Mouse (Mus musculus) myocyte (in vitro differentiated cells): ENCODE measurements around the gene Nhlrc3. TPM values are rescaled to one million over a fixed set of nuclear protein-coding genes. Genes with fewer than 3 reads are reported as not detected.

ENCODE experiments used
- H3K27me3 ChIP-seq: one replicate; pipeline ENCODE4 v1.6.1; 2011; ENCODE audit not compliant: control insufficient read depth, insufficient read depth, insufficient read length
- H3K36me3 ChIP-seq: one replicate; pipeline ENCODE4 v1.6.1; 2011; ENCODE audit not compliant: control insufficient read depth, insufficient read depth
- H3K4me2 ChIP-seq: one replicate; pipeline ENCODE4 v1.6.1; 2011; ENCODE audit warnings: low read depth, control low read depth
- H3K4me3 ChIP-seq: one replicate; pipeline ENCODE4 v1.5.1; 2011; ENCODE audit warnings: mild to moderate bottlenecking, control low read depth, moderate library complexity
- H3K79me2 ChIP-seq: one replicate; pipeline ENCODE4 v1.6.1; 2011; ENCODE audit not compliant: control insufficient read depth, insufficient read depth
- H3ac ChIP-seq: one replicate; pipeline ENCODE4 v1.6.1; 2011; ENCODE audit not compliant: control insufficient read depth, insufficient read length
- CEBPB ChIP-seq: IDR thresholded peaks from 2 replicates; pipeline ENCODE4 v1.6.1; 2011; ENCODE audit warnings: mild to moderate bottlenecking, moderate library complexity; ENCODE audit not compliant: poor library complexity, insufficient read depth, severe bottlenecking
- E2F4 ChIP-seq: IDR thresholded peaks from one replicate; pipeline ENCODE4 v1.6.1; 2011; ENCODE audit warnings: mild to moderate bottlenecking, control low read depth, moderate library complexity; ENCODE audit not compliant: insufficient read depth
- MAX ChIP-seq: IDR thresholded peaks from one replicate; pipeline ENCODE4 v1.6.1; 2011; ENCODE audit warnings: low read depth, mild to moderate bottlenecking, control low read depth
- MYOD1 ChIP-seq, 3 experiments: IDR thresholded peaks; one replicate each; pipeline ENCODE4 v1.6.1; 2011; ENCODE audit warnings: control low read depth in 2 of 3, low read depth in 2 of 3, mild to moderate bottlenecking in 2 of 3, moderate library complexity in 1 of 3; ENCODE audit not compliant: insufficient read length in 2 of 3, control insufficient read depth in 1 of 3
- MYOG ChIP-seq, 3 experiments: IDR thresholded peaks; one replicate each; pipeline ENCODE4 v1.6.1; 2011; ENCODE audit warnings: control low read depth in 2 of 3, low read depth in 2 of 3, mild to moderate bottlenecking in 2 of 3; ENCODE audit not compliant: insufficient read length in 2 of 3, control insufficient read depth in 1 of 3, insufficient read depth in 1 of 3
- POLR2A ChIP-seq: IDR thresholded peaks from one replicate; pipeline ENCODE4 v1.6.1; 2011; ENCODE audit warnings: low read depth, mild to moderate bottlenecking, control low read depth, moderate library complexity; ENCODE audit not compliant: insufficient read length
- POLR2AphosphoS2 ChIP-seq: IDR thresholded peaks from one replicate; pipeline ENCODE4 v1.6.1; 2011; ENCODE audit warnings: low read depth, control low read depth; ENCODE audit not compliant: insufficient read length
- REST ChIP-seq: IDR thresholded peaks from one replicate; pipeline ENCODE4 v1.6.1; 2011; ENCODE audit warnings: mild to moderate bottlenecking, control low read depth, moderate library complexity; ENCODE audit not compliant: insufficient read depth, insufficient read length
- SRF ChIP-seq: IDR thresholded peaks from one replicate; pipeline ENCODE4 v1.6.1; 2011; ENCODE audit warnings: low read depth; ENCODE audit not compliant: control insufficient read depth, insufficient read length
- TCF12 ChIP-seq: IDR thresholded peaks from one replicate; pipeline ENCODE4 v1.6.1; 2011; ENCODE audit warnings: mild to moderate bottlenecking, control low read depth; ENCODE audit not compliant: poor library complexity, insufficient read depth, severe bottlenecking
- TCF3 ChIP-seq: IDR thresholded peaks from one replicate; pipeline ENCODE4 v1.6.1; 2011; ENCODE audit warnings: low read depth, control low read depth; ENCODE audit not compliant: insufficient read length
- USF1 ChIP-seq: IDR thresholded peaks from one replicate; pipeline ENCODE4 v1.6.1; 2011; ENCODE audit warnings: low read depth, mild to moderate bottlenecking, control low read depth, moderate library complexity
- polyA plus RNA-seq: library from polyadenylated mRNA; unstranded; fragments of >200 nt; fragmentation: generic; extraction: Trizol; gene quantifications from one replicate; pipeline ENCODE4 v1.2.1, GENCODE M21; 2012; ENCODE audit warnings: missing spikeins

Gene Nhlrc3
- polyA plus RNA-seq, 1 experiment, result 3.7 TPM

DNA sequence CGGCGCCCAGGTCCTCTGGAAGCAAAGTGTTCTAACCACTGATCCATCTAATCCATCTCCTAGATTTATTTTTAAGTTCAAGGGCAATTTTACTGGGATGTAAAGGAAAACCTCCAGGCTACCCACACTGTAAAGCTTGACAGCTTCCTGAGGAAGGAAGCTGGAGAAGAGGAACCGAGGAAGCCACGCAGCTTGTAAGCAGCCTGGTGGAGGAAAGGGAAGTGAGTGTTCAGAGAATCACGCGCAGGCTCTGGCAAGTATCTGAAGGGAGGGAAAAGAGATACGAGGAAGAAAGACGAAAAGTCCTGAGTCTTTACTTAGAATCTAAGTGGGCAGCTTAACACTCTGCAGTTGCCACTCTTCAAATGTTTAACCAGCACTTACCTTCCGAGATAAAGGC is 3.0 kb downstream of the Nhlrc3 start:
- H3K79me2 ChIP-seq, result peaks cover 32% of the 10 kb centered on the region
- H3ac ChIP-seq, result no peak overlapping the region
- H3K36me3 ChIP-seq, result peaks cover 14% of the 10 kb centered on the region
- TF ChIP-seq POLR2AphosphoS2 (no peak), TCF12 (no peak), E2F4 (no peak), MYOG (IDR thresholded peaks at IDR 0.05; ENCODE audit: control insufficient read depth in 1 of 3, insufficient read depth in 1 of 3, insufficient read length in 2 of 3, low read depth in 2 of 3) (no peak), USF1 (no peak), SRF (no peak)
- no peak overlapping the region for H3K4me3 ChIP-seq
- H3K27me3 ChIP-seq, result no peaks in the 10 kb centered on the region
- H3K4me2 ChIP-seq, result no peak overlapping the region

DNA sequence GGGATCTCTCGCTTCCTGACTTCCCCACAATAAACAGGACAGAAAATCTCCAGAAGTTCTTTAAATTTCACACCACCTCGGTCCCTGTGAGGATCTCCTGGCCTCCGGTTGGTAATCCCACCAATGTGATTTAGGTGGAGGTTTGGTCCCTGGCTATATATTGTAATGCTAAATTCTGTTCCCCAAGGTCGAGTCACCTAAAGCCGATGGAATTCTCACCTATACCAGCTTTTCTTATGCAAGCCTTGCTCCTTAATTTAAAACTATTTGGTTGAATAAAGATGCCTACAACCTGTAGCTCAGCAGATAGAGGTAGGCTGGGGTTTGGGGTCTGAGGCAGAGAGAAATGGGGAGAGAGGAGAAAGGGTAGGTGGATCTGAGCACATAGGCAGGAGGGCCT is 5.4 kb downstream of the Nhlrc3 start:
- no peak overlapping the region for H3K4me3 ChIP-seq
- H3K4me2 ChIP-seq, result no peak overlapping the region
- H3K36me3 ChIP-seq, result peaks cover 29% of the 10 kb centered on the region
- no peak for TF ChIP-seq CEBPB
- no peak for TF ChIP-seq MYOG (IDR thresholded peaks at IDR 0.05; ENCODE audit: control insufficient read depth in 1 of 3, insufficient read depth in 1 of 3, insufficient read length in 2 of 3, low read depth in 2 of 3)
- TF ChIP-seq POLR2AphosphoS2, result no peak
- no peak for TF ChIP-seq TCF12
- TF ChIP-seq POLR2A, result no peak
- TF ChIP-seq MAX, result no peak
- TF ChIP-seq USF1, result no peak
- TF ChIP-seq REST, result no peak
- no peak for TF ChIP-seq SRF
- no peak for TF ChIP-seq MYOD1 (IDR thresholded peaks at IDR 0.05; ENCODE audit: control insufficient read depth in 1 of 3, insufficient read length in 2 of 3, low read depth in 2 of 3)
- TF ChIP-seq TCF3, result no peak
- no peak for TF ChIP-seq E2F4
- no peaks in the 10 kb centered on the region for H3K27me3 ChIP-seq
- no peak overlapping the region for H3ac ChIP-seq
- H3K79me2 ChIP-seq, result peaks cover 14% of the 10 kb centered on the region

DNA sequence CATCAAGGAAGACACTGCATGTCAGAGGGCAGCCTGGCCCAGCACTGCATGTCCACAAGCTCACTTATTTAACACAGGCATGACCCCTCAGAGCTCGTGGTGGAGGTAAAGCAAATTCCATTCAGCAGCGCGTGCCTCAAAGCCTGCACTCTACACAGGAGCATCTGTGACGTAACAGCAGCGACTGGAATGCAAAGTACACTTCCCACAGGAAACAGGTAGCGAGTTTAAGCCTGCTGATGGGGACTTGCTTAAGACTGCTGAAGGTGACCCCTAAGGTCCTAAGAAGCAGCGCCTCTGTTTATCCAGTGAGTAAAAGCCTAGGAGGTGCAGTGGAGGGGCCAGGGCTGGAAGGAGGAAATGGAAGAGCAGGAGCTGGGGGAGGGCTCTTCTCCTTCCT is 8.1 kb downstream of the Nhlrc3 start:
- Histone ChIP-seq H3K27me3 (no peaks in the 10 kb centered on the region), H3ac (no peak overlapping the region), H3K79me2 (no peaks in the 10 kb centered on the region), H3K4me2 (no peak overlapping the region), H3K4me3 (no peak overlapping the region), H3K36me3 (peaks cover 31% of the 10 kb centered on the region)
- TF ChIP-seq MAX (no peak), SRF (no peak), REST (no peak), MYOG (IDR thresholded peaks at IDR 0.05; ENCODE audit: control insufficient read depth in 1 of 3, insufficient read depth in 1 of 3, insufficient read length in 2 of 3, low read depth in 2 of 3) (no peak), TCF12 (no peak), CEBPB (no peak), MYOD1 (IDR thresholded peaks at IDR 0.05; ENCODE audit: control insufficient read depth in 1 of 3, insufficient read length in 2 of 3, low read depth in 2 of 3) (no peak), USF1 (no peak), POLR2A (no peak), TCF3 (no peak), E2F4 (no peak), POLR2AphosphoS2 (no peak)

DNA sequence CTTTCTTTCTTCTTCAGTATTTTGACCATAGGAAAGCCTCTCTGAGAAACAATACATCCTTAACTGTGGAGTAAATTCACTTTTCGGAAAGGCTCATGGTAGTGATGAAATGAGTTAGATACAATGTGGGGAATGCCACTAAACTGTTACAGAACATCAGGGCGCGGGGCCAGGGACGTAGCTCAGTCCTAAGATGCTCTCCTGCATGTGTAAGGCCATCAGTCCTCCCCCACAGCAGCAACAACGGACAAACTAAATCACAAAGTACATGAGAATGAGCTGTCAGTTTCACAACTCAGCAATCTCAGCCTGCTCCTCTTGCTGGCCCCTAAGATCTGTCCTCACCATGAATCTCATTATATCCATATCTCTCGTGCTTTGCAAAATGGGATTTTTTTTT is 8.6 kb downstream of the Nhlrc3 start:
- H3K4me3 ChIP-seq, result no peak overlapping the region
- H3K36me3 ChIP-seq, result peaks cover 31% of the 10 kb centered on the region
- no peaks in the 10 kb centered on the region for H3K79me2 ChIP-seq
- no peaks in the 10 kb centered on the region for H3K27me3 ChIP-seq
- no peak overlapping the region for H3K4me2 ChIP-seq
- H3ac ChIP-seq, result no peak overlapping the region
- TF ChIP-seq TCF3 (no peak), POLR2AphosphoS2 (no peak), SRF (no peak), MAX (no peak), E2F4 (no peak), MYOD1 (IDR thresholded peaks at IDR 0.05; ENCODE audit: control insufficient read depth in 1 of 3, insufficient read length in 2 of 3, low read depth in 2 of 3) (no peak), TCF12 (no peak), USF1 (no peak), CEBPB (no peak)

DNA sequence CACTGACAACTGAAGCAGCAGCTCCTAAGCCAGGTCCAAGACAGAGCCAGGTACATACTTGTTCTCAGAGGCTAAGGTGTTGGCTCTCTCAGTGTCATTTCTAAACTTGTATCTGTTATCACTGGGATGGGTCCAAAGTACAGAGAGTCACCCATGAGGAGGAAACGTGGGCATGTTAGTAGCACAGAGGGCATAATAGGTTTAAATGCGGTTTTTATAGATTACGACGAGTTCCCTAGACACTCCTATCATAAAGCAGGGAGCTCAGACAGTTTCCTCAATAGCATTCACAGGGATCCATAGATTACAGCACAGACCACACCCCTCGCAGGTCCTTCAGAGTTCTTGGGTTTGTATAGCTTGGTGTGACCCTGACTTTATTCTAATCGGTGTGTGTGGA is 9.1 kb downstream of the Nhlrc3 start:
- no peak for TF ChIP-seq REST
- no peak for TF ChIP-seq TCF12
- no peak for TF ChIP-seq E2F4
- TF ChIP-seq TCF3, result no peak
- TF ChIP-seq USF1, result no peak
- no peak for TF ChIP-seq MYOD1 (IDR thresholded peaks at IDR 0.05; ENCODE audit: control insufficient read depth in 1 of 3, insufficient read length in 2 of 3, low read depth in 2 of 3)
- TF ChIP-seq MAX, result no peak
- no peak for TF ChIP-seq CEBPB
- no peak for TF ChIP-seq POLR2AphosphoS2
- TF ChIP-seq SRF, result no peak
- TF ChIP-seq MYOG (IDR thresholded peaks at IDR 0.05; ENCODE audit: control insufficient read depth in 1 of 3, insufficient read depth in 1 of 3, insufficient read length in 2 of 3, low read depth in 2 of 3), result no peak
- no peak for TF ChIP-seq POLR2A
- H3K27me3 ChIP-seq, result no peaks in the 10 kb centered on the region
- H3K4me2 ChIP-seq, result no peak overlapping the region
- H3K79me2 ChIP-seq, result no peaks in the 10 kb centered on the region
- peaks cover 31% of the 10 kb centered on the region for H3K36me3 ChIP-seq
- H3ac ChIP-seq, result no peak overlapping the region
- no peak overlapping the region for H3K4me3 ChIP-seq
